Mouse (Mus musculus) monocyte, adult 5-6 weeks (primary cell): ENCODE results near the gene Rchy1. TPM values are rescaled to one million over a fixed set of nuclear protein-coding genes. Genes with fewer than 3 reads are reported as not detected.
A peak's percentile ranks its signal among the peaks of the same experiment; 100 is the strongest.

Source experiments
- ATAC-seq: fragments of 153-309, 156-312 bp; replicated peaks from 2 replicates; pipeline ENCODE4 v1.8.0; 2017; ENCODE audit warnings: mild to moderate bottlenecking; ENCODE audit not compliant: low TSS enrichment, insufficient number of reproducible peaks, severe bottlenecking, poor library complexity, low FRiP score
- total RNA-seq: library from RNA; stranded (forward); fragments of 200-1000, 200-491, 200-594 nt; gene quantifications from 3 replicates; pipeline ENCODE4 v1.2.3, GENCODE M21; 2017

Rchy1 gene
- 68.7 to 110 TPM (median 81.9 TPM) in 3 replicates for total RNA-seq

DNA sequence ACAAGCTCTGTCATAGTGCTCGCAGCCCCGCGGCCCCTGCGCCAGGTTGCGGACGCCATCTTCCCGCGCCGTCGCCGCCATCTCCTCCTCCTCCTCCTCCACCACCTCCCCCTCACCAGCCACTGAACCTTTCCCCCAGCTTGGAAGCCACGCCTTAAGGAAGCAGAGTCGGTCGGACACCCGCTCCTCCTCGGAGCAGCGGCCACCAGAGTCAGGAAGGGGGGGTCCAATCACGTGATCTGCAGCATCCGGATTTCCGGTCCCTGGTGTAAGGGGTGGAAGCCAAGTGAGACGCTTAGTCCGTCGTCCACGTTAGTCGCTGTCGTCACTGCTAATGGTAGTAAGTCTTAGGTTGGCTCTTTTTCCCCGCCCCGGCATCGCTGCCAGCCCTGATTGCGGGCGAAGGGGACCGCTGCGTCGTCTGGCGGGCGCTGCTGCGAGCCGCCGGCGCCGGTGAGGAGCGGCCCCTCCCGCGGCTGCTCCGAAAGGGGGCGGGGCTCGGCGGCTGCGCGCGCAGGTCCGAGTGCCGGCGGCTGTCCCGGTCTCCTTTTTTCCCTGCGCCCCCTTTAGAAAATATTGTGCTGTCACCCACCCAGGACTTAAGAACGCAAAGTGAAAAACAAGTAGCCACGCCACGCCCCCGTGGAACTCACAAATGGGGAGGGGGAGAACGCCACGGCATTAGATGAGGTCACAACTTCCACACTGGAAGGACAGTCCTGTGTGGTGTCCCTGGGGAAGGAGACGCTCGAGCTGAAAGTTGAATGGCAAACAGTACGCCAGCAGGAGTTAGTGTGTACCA lies at the start of gene Rchy1:
Gene Rchy1 (minus strand): TSS at position 430 of the 802 bp plus-strand sequence.
- peak; percentile 77 for ATAC-seq

DNA sequence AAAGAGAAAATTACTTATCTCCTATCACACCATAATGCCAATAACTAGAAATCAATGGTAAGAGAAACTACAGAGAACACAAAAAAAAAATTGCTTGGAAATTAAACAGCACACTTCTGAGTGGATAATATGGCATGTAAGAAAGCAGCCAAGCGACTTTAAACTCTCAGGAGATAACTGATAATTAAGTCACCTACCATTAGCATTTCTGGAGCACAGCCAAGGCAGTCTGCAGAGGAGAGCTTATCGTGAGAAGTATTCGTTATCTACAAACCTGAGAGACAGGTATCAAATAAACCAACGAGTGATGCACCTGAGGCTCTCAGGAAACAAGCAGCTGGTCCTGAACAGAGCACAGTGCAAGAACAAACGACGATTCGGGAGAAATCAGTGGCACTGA lies 48.9 kb upstream of the Rchy1 start:
- ATAC-seq, result no peak

DNA sequence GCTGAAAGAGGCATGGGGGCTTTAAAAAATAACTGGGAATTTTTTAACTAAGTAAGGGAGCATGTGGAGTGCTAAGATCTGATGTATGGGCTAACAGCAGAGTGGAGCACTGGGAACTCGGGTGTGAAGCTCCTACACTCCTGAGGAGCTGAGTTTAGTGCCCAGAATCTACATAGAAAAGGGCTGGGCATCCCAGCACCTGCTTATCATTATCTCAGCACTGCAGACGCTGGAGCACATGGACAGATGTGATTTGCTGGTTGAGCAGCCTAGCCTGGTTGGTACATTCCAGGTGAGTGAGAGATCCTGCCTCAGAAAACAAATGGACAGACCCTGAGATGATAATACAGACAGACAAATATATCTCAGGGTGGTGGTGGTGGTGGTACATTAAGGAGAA lies 47.0 kb upstream of the Rchy1 start:
- ATAC-seq, result no peak

DNA sequence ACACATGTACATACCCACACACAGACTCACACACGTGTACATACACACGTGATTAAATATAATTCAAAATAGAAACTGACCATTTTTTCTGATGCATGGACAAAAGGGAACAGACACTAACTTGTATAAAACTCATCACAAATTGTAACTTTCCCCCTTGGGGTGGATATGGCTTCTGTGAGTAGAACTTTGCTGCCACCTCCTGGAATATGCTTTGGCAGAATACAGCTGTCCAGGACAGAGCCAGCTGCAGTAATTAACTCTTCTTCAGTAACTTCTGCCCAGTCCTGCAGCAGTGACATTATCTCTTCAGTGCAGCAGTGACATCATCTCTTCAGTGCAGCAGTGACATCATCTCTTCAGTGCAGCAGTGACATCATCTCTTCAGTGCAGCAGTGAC lies 40.1 kb upstream of the Rchy1 start:
- ATAC-seq, result peak; percentile 28; the same call in 1 of the 2 replicates

GRCm38 (mm10) chr5:92000770-92001169 lies 37.9 kb upstream of the Rchy1 start:
- ATAC-seq, result peak; percentile 95

DNA sequence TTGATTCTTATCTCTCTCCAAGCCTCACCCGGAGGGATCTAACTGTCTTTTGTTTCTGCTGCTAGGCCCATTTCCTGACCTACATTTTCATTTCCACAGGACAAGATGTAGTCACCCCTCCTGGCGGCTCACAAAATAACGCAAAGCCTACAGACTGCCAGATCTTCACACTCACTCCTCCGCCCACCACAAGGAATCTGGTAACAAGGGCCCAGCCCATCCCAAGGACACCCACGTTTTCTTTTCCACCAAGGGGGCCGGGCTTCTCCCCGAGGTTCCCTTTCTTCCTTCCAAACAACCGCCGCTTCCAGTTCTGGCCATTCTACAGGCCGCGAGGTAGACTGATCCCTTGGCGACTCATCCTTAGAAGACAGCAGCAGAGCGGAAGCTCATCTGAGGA lies 31.7 kb upstream of the Rchy1 start:
- ATAC-seq, result no peak

DNA sequence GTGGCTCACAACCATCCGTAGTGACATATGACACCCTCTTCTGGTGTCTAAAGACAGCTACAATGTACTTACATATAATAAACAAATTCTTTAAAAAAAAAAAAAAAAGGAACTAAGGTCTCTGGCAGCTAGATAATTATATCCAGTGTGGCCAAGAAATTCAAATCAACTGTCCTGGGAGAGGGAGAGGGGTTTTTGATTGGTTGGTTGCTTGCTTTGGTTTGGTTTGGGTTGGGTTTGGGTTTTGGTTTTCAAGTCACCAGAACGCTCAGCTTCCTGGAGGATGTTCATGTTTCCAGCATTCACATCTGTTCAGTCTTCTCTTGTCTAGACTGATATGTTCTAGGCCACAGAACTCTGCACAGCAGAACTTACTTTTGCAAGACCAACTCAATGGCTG lies 30.2 kb upstream of the Rchy1 start:
- no peak for ATAC-seq

GRCm38 (mm10) chr5:91991191-91991937 lies 28.5 kb upstream of the Rchy1 start:
- no peak for ATAC-seq

- ATAC-seq, result no peak
Measured at GRCm38 (mm10) chr5:91989261-91989660, 26.4 kb upstream of the Rchy1 start.

GRCm38 (mm10) chr5:91987799-91988198 lies 24.9 kb upstream of the Rchy1 start:
- ATAC-seq, result no peak

GRCm38 (mm10) chr5:91987236-91987635 lies 24.4 kb upstream of the Rchy1 start, which contains the start of gene Odaph:
TSS of gene Odaph (plus strand) at chr5:91987475.
- no peak for ATAC-seq

DNA sequence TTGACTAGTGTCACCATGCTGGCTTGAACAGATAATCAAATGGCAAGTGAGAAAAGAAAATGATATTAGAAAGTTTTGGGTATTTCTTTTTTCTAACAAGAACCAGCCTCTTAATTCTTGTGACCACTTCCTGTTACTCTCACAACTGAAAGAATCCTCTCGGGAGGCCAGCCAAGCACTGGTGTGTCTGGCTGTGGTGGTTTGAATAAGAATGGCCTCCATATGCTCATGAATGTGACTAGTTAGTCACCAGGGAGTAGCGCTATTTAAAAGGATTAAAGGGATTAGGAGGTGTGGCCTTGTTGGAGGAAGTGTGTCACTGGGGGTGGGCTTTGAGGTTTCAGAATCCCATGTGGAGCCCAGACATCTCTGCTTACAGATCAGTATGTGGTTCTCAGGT lies 22.9 kb upstream of the Rchy1 start:
- peak; percentile 56; the same call in 1 of the 2 replicates for ATAC-seq

DNA sequence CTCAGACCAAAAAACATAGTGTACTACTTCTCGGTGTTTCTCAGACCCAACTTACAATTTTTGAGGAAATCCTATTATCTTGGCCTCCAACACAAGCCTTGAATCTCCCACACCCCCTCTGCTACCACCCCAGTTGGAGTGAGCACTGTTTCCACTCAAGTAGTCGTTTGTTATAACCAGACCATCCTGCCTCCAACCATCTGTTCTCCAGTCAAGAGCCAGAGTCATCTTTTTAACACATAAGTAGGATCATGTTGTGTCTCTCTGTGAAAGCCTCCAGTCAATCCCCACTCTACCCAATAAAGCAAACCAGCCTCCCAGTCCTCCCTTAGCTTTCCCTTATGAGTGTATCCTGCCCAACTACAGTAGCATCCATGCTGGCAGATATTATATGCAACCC lies 20.6 kb upstream of the Rchy1 start:
- ATAC-seq, result no peak

DNA sequence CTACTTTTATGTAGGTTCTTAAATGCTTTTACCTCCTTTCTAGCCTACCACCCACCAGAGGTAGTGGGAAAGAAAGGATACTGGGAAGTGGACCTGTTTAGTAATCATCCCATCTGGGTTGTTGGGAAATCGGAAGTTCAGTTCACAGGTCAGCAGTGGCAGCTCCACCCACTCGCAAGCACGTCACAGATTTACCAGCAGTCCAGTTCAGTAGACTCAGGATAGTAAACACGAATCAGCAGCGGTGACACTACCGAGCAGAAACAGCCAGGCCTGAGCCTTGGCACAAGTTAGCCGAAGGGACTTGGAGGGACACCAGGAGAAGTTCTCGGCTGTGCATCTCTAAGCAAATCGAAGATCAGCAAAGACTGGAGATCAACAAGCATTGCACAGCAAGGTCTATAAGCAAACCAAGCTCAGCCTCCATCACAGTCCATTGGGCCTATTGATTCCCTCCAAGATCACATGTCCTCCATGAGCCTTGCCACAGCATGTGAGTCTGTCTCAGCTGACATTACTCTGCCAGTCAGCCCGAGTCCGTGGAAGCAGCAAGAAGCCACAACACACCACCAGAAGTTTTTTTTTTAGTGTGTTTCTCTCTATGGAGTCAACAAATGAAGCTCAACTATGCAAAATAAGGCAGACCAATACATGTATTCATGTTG lies 18.4 kb upstream of the Rchy1 start:
- no peak for ATAC-seq

GRCm38 (mm10) chr5:91977397-91977770 lies 14.5 kb upstream of the Rchy1 start:
- ATAC-seq, result no peak

DNA sequence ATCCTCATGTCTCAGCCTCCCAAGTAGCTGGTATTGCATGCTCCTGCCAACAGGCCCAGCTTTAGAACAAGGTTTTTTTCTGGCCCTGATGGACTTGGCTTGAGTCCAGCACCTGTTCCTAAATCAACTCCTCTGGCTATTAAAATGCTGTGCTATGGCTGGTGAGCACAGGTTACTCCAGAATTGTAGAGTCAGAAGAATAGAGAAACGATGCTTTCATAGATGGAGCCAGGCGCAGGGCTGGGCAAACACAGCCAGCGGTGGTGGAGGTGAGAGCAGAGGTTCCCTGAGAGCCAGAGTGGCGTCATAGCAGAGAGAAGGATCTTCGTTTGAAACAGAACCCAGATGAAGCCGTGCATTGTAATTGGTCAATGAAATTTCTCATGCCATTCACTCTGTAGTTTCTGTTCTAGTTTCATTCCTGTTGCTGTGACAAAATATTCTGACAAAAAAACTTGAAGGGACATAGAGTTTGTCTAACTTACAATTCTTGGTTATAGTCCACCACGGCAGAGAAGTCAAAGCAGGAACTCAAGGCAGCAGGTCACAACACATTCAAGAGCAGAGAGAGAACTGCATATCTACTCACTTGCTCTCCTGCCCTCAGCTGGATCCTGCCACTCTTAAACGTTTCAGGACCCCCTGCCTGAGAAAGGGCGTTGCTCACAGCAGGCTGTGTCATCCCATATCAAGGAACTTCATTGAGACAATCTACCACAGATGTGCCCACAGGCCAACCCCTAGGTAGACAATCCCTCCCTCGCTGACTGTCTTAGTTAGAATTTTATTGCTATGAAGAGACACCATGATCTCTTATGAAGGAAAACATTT lies 13.9 kb upstream of the Rchy1 start:
- ATAC-seq, result peak; percentile 29; the same call in 1 of the 2 replicates

DNA sequence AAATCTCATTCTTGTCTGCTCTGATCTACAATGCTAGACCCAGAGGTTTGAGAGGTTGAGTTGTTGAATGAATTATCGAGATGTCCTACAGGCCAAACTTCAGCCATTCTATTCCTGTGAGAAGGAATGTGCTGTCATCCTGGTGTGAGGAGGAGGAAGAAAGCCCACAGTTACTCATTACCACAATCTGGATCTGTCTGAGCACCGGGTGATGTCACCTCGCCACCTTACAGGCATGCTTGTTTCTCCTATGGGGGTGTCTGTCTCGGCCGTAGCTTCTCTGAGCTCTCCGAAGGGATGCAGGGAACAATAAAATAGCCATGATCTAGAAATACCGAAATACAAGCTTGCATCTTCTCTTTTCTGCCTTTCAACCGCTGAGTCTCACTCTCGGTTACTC lies 12.9 kb upstream of the Rchy1 start:
- no peak for ATAC-seq

- 0 out of 2 replicates have a peak, but pooled peaks have one; percentile 32 for ATAC-seq
Measured at GRCm38 (mm10) chr5:91974002-91974401, 11.1 kb upstream of the Rchy1 start.

GRCm38 (mm10) chr5:91972046-91972445 lies 9.2 kb upstream of the Rchy1 start:
- no peak for ATAC-seq
